Mouse (Mus musculus) testis, adult 10 weeks (tissue): ENCODE measurements around the gene Rapgef3. TPM values are rescaled to one million over a fixed set of nuclear protein-coding genes. Genes with fewer than 3 reads are reported as not detected.

Experiments
- polyA plus RNA-seq: library from polyadenylated mRNA; stranded (reverse); fragments of 350-450 nt; fragmentation: Illumina TruSeq; extraction: RNeasy Lipid Tissue Mini Kit (QIAGEN cat#74804); gene quantifications from one replicate; pipeline ENCODE4 v1.2.3, GENCODE M21; 2014; ENCODE audit warnings: low read depth, low replicate concordance

Rapgef3 gene
- 0.20 TPM for polyA plus RNA-seq

GRCm38 (mm10) chr15:97767280-97768186 lies at the start of gene Rapgef3:
Rapgef3 (minus strand) TSS chr15:97767972.

GRCm38 (mm10) chr15:97778311-97779098 lies 10.7 kb upstream of the Rapgef3 start, which contains the start of gene Slc48a1:
Slc48a1 (plus strand) TSS chr15:97778520.

GRCm38 (mm10) chr15:97731111-97731510 lies 36.7 kb downstream of the Rapgef3 start, which contains the start of gene Endou:
Endou (minus strand) TSS chr15:97731339.

GRCm38 (mm10) chr15:97705211-97706050 lies 62.3 kb downstream of the Rapgef3 start, which contains the start of gene Rpap3:
Rpap3 (minus strand) TSS chr15:97705825.

Other genes starting within 250 kb of the Rapgef3 start
- 14.2 TPM for gene Rpap3, start 62.1 kb downstream of the Rapgef3 start, polyA plus RNA-seq
- gene Endou, start 36.6 kb downstream of the Rapgef3 start, polyA plus RNA-seq, result 0.85 TPM
- 9.2 TPM for gene Slc48a1, start 10.5 kb upstream of the Rapgef3 start, polyA plus RNA-seq
- 0.41 TPM for gene Hdac7, start 76.5 kb upstream of the Rapgef3 start, polyA plus RNA-seq
- 3.5 TPM for gene Vdr, start 142.7 kb upstream of the Rapgef3 start, polyA plus RNA-seq
- gene Tmem106c, start 196.2 kb upstream of the Rapgef3 start, polyA plus RNA-seq, result 13.0 TPM
- 0.85 TPM for gene Col2a1, start 236.7 kb upstream of the Rapgef3 start, polyA plus RNA-seq